Mouse (Mus musculus): ENCODE measurements around the gene Fbxo9.
"Not testable (repeated sequence)": the region's sequence is repeated elsewhere in the genome, so short reads cannot be mapped to it uniquely, and the experiment has no call there.

The Fbxo9 gene

DNA sequence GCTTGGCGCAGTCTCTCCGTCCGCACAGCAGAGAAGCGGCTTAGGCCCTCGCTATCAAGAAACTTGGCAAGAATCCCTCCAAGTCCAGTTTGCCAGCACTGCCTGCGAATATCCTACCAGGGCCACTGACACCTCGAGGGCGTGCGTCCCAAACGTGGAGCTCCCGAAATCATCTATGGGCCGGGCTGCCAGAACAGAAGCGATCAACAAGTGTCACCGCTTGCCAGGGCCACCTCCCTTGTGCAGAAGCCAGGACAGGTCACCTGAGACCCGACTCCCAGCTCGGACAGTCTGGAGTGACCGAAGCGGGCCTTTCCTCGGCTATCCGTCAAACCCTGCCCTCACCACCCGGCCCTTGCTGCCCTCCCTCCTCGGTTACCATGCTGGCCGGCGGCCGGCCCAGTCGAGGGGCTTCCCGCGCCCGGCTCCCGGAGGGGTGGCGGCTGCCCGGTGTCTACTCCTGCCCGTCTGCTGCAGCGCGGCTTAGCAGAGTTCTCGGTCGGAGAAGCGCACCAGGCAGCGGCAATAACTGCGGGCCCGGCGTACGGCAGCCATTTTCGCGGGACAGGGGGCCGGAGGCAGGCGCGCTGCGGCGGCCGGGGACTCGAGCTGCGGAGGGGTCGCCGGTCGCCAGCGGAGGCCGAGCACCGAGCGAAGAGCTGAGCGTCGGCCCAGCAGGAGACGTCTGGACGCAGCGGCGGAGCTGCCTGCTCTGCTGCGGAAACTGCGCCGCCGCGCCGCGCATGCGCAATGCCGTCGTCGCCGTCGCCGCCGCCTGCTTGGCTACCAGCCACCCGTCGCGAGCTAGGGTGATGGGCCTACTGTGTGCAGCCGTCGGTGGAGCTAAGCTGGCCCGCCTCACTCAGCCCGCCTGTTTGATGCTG lies 711 bp downstream of the Fbxo9 start:
- peak; percentile 82 for DNase-seq (ENCODE audit: low read depth, low spot score)

DNA sequence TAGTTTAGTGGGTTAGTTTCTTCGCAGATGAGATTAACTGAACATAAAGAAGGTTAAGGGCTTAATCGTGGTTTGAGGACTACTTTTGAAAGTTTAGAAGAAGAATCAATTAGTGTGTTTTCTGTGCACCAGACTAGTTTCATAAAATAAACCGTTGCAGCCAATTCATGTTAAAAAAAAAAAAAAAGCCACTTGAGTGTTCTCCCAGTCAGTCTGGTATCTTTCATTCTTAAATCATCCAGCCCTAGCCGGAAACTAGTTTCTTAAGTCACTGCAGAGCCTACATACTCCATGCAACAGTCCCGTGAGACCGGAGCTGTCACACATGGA lies 1.3 kb downstream of the Fbxo9 start:
- DNase-seq (ENCODE audit: low read depth, low spot score): no peak

GRCm38 (mm10) chr9:78106821-78107220 lies 2.0 kb downstream of the Fbxo9 start:
- no peak for DNase-seq (ENCODE audit: low read depth, low spot score)

DNA sequence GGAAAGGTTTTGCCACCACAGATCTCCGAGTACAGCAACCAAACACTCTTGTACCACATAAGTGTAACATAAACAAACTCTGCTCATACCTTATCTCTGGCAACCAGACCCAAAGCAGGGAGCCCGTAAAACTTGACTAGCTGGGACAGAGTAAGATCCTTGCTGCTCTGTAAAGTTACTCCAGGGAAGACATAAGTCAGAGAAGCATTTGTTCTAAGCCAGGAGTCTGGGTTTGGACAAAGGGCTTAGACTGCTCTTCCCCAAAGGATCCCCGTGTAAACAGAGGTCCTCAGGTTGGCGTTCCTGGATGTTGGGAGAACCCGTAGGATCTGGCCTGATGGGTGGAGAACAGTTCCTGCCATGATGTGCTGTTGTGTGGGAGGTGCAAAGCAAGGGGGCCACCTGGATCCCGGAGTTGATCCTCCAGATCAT lies 3.3 kb downstream of the Fbxo9 start:
- DNase-seq (ENCODE audit: low read depth, low spot score): peak; percentile 77

- DNase-seq (ENCODE audit: low read depth, low spot score): peak; percentile 63
These were observed 3.9 kb downstream of the Fbxo9 start for GRCm38 (mm10) chr9:78104973-78105372.

GRCm38 (mm10) chr9:78103965-78104560 lies 4.8 kb downstream of the Fbxo9 start:
- no peak for DNase-seq (ENCODE audit: low read depth, low spot score)

GRCm38 (mm10) chr9:78101431-78101830 lies 7.4 kb downstream of the Fbxo9 start:
- no peak for DNase-seq (ENCODE audit: low read depth, low spot score)

- no peak for DNase-seq (ENCODE audit: low read depth, low spot score)
These were observed 7.9 kb downstream of the Fbxo9 start for GRCm38 (mm10) chr9:78100956-78101355.

DNA sequence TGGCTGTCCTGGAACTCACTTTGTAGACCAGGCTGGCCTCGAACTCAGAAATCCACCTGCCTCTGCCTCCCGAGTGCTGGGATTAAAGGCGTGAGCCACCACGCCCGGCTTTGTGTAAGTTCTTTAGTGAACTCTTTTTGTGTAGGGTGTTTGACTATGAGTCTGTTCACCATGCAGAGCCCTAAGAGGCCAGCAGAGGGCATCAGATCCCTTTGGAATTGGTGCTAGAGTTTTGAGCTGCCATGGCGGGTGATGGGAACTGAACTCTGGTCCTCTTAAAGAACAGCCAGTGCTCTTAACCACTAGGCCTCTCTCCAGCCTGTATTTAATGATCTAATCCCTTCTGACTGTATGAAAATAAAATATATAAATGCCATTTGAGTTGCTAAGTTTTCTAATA lies 12.5 kb downstream of the Fbxo9 start:
- DNase-seq (ENCODE audit: low read depth, low spot score): no peak

GRCm38 (mm10) chr9:78095686-78096085 lies 13.2 kb downstream of the Fbxo9 start:
- no peak for DNase-seq (ENCODE audit: low read depth, low spot score)

- no peak for DNase-seq (ENCODE audit: low read depth, low spot score)
These were observed 18.3 kb downstream of the Fbxo9 start for GRCm38 (mm10) chr9:78090596-78090995.

DNA sequence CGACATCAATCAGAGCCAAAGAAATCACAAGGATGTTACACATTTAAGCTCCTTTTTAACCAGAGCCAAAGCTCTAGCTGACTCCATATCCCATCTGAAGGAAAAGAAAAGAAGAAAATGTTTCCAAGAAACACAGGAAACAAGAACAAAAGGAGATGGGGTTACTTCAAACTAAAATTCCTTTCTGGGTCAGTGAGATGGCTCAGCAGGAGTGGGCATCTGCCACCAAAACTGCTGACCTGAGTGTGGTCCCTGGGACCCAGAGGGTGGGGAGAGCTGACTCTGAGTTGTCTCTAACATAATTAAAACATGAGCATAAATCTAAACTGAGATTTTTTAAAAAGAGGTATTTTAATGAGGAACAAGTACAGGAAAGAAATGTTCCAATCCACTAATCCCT lies 19.0 kb downstream of the Fbxo9 start:
- DNase-seq (ENCODE audit: low read depth, low spot score): no peak

- DNase-seq (ENCODE audit: low read depth, low spot score): no peak
These were observed 19.9 kb downstream of the Fbxo9 start for GRCm38 (mm10) chr9:78088971-78089370.

GRCm38 (mm10) chr9:78088521-78088920 lies 20.3 kb downstream of the Fbxo9 start:
- no peak for DNase-seq (ENCODE audit: low read depth, low spot score)

DNA sequence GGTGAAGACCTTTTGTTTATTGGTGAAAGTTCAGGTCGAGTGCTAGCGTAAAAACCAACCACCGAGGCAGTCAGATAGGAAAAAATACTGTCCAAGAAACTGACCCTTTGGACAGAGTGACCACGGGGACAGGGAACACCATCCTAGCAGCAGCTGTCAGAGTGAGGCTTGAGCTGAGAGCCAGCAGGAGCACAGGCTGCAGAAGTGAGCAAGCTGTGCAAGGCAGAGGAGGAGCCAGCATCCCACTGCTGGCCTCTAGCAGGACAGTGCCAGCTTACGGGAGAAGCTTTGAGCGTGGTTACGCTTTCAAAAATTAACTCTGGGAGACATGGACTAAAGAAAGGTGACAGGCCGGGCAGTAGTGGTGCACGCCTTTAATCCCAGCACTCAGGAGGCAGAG lies 21.1 kb downstream of the Fbxo9 start:
- DNase-seq (ENCODE audit: low read depth, low spot score): no peak

DNA sequence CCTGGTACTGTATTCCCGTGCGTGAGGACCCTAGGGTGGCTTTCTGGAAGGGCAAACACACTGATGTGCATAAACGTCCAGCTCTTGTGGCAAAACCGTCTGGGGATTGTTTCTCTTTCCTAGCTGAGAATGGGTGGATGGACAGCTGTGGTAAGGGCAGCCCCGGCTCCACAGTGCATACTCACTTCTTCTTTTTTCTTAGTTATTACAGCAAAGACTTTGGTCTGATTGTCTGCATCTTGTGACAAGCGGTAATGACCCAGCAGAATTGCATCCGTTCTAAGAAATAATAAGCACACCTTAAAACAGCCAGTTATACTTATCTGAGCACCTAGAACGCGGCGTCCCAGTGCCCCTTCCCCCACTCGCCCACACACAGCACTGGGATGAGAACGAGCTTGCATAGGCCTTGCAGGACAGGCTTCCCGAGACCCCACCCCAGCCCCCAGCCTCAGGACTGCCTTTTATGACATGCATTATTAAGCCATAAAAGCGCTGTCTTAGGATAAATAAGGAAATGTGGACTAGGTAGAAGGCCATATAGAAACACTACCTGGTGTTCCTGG lies 23.1 kb downstream of the Fbxo9 start:
- no peak for DNase-seq (ENCODE audit: low read depth, low spot score)

GRCm38 (mm10) chr9:78084341-78084740 lies 24.5 kb downstream of the Fbxo9 start:
- DNase-seq (ENCODE audit: low read depth, low spot score): no peak

DNA sequence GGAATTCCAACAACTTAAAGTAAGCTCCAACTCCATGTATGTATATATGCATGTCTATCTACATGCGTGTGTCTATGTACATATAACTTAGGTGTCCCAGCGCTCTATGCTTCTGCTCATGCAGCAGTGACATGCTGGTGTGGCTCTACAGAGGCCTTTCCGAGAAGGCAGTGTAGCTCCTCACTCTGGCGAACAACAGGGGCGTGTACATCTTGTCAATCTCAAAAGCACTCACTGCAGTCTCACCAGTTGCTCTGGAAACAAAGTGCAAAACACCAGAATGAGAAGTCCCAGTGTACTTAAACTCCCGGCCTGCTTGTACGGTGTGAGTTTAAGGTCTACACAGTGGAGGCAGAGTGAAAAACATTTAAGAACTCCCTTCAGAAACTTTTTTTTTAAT lies 27.0 kb downstream of the Fbxo9 start:
- no peak for DNase-seq (ENCODE audit: low read depth, low spot score)

DNA sequence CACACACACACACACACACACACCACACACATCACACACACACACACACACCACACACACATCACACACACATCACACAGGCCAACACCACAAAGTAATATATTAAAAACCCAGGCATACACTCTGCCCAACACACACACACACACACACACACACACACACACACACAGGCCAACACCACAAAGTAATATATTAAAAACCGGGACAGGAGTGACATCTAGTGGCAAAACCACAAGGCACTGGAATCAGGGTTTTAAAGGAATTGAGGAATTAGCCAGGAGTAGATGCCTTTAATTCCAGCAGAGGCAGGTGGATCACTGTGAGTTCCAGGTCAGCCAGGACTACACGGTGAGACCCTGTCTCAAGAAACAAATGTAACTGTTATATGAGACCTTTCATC lies 30.6 kb downstream of the Fbxo9 start:
- no peak for DNase-seq (ENCODE audit: low read depth, low spot score)

DNA sequence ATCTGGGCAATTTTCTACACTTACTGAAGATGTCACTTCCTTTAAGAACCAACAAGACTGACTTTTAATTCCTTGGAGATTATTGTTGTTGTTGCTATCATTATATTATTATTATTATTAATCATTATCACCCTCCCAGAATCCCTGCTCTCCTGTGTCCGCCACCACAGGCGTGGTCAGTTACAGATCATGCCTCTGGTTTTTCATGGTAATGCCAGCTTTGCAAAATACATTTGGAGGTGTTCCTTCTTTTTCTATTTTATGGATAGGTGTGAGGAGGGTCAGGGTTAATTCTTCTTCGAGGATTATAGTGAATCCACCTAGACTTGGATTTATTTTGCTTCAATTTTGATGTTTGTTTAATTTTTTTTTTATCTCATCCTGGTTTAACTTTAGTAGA lies 33.6 kb downstream of the Fbxo9 start:
- DNase-seq (ENCODE audit: low read depth, low spot score): no peak

GRCm38 (mm10) chr9:78073713-78074340 lies 35.0 kb downstream of the Fbxo9 start:
- DNase-seq (ENCODE audit: low read depth, low spot score): no peak

- not testable (repeated sequence) for DNase-seq (ENCODE audit: low read depth, low spot score)
These were observed 35.6 kb downstream of the Fbxo9 start for GRCm38 (mm10) chr9:78073291-78073690.

- no peak for DNase-seq (ENCODE audit: low read depth, low spot score)
These were observed 37.2 kb downstream of the Fbxo9 start for GRCm38 (mm10) chr9:78071626-78072025.

Measured in c-Kit-negative CD71-positive TER-119-positive erythroid progenitor cells, embryonic 14.5 days (primary cell).